Mouse (Mus musculus) gastrocnemius, postnatal 25 days (tissue): Measurements from ENCODE around the gene C1rl. TPM values are rescaled to one million over a fixed set of nuclear protein-coding genes. Genes with fewer than 3 reads are reported as not detected.

Experiments
- total RNA-seq, 2 experiments: library from RNA; stranded (reverse); gene quantifications; 1 replicate in 1 of 2; 2 replicates in 1 of 2; pipeline ENCODE4 v1.2.3; 2021

C1rl gene
- total RNA-seq, 2 experiments from 2014 or later, result 0.41 to 1.1 TPM

Other genes with a start within 250 kb of the C1rl start
- gene Cd163, start 188.5 kb upstream of the C1rl start, total RNA-seq, result 10 to 100 TPM in 1 of 2 experiments, 1 to 10 TPM in 1; 8.5 to 10.9 TPM
- gene Pex5, start 78.0 kb upstream of the C1rl start, total RNA-seq, result 10 to 100 TPM; 24.6 to 29.0 TPM
- under 1 TPM; 0.59 to 0.61 TPM for gene Clstn3, start 28.3 kb upstream of the C1rl start, total RNA-seq
- gene C1ra, start 19.3 kb downstream of the C1rl start, total RNA-seq, result 10 to 100 TPM in 1 of 2 experiments, 1 to 10 TPM in 1; 7.8 to 11.7 TPM
- gene C1s1, start 49.2 kb downstream of the C1rl start, total RNA-seq, result 10 to 100 TPM; 16.5 to 20.8 TPM
- 1 to 10 TPM in 1 of 2 experiments, under 1 TPM in 1; 0.72 to 1.3 TPM for gene C1rb, start 77.2 kb downstream of the C1rl start, total RNA-seq
- under 1 TPM; 0.20 to 0.51 TPM for gene C1s2, start 143.0 kb downstream of the C1rl start, total RNA-seq
- gene Lpcat3, start 169.9 kb downstream of the C1rl start, total RNA-seq, result 10 to 100 TPM; 14.8 to 18.0 TPM
- gene Emg1, start 219.1 kb downstream of the C1rl start, total RNA-seq, result 10 to 100 TPM; 53.8 to 58.9 TPM
- 100 to 1,000 TPM; 157 TPM for gene Phb2, start 219.2 kb downstream of the C1rl start, total RNA-seq
- gene Ptpn6, start 245.6 kb downstream of the C1rl start, total RNA-seq, result 1 to 10 TPM; 1.5 to 2.2 TPM
- 100 to 1,000 TPM; 163 to 167 TPM for gene Grcc10, start 248.3 kb downstream of the C1rl start, total RNA-seq